Mouse (Mus musculus) large intestine, adult 2 months (tissue): ENCODE results near the gene Cdh20. TPM values are rescaled to one million over a fixed set of nuclear protein-coding genes. Genes with fewer than 3 reads are reported as not detected.

Experiments used
- DNase-seq: peaks from one replicate; pipeline ENCODE4 v3.0.0-alpha.2; 2012; ENCODE audit warnings: low read depth, low spot score
- WGBS: fragments of 180-500 bp; shearing (Covaris S2); methylation state at CpG from one replicate; pipeline ENCODE4 v1.1.7; 2018; 5-methylcytosine and 5-hydroxymethylcytosine counted together
- polyA plus RNA-seq: library from polyadenylated mRNA; depleted of rRNA; stranded (reverse); fragments of >200 nt; gene quantifications from 2 replicates; pipeline ENCODE4 v1.2.3, GENCODE M21; 2012; rRNA removed

Cdh20 gene
- 0.29 and 0.41 TPM in 2 replicates for polyA plus RNA-seq

GRCm38 (mm10) chr1:104768371-104769249 is at the start of gene Cdh20:
TSS of gene Cdh20 (plus strand) at chr1:104768529.
- DNase-seq = no peak
- 4% methylated on average over 46 of the region's 46 CpGs for WGBS

DNA sequence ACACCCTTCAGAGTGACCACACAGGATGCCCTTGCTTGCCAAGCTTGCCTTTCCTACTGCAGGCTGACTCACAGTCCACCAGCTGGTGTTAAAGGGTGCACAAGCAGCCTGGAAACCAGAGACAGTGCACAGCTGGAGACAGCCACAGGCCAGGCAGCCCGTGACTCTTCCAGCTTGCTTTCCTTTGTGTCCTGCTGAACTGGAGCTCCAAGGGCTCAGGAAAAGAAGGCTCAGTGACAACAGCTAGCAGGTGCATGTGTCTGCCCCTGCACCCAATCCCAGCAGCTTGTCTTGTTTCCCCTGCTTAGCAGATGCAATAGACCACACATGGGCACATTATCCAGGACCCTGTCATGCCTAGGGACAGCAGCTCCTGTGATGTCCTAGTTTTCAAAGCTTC is 21.5 kb upstream of the Cdh20 start:
- no peak for DNase-seq
- 23% methylated on average over 1 of the region's 1 CpGs for WGBS

DNA sequence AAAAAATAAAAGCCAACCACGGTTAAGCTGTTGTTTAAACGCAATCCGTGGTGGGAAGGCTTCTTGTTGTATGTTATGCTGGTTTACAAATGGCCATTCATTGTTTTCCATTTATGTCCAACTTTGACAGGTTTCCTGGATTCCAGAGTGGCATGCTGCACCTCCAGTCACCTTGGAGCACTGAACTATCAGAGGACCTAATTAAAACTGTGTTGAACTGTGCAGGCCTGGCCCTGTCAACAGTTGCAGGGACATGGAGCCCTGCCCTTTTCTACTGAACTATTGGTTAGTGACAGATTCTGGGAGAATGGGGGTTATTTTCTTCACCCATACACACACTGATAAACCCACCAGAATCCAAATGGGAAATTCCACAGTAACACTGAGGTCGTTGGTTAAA is 20.9 kb upstream of the Cdh20 start:
- 50% methylated on average over 4 of the region's 4 CpGs for WGBS
- no peak for DNase-seq

GRCm38 (mm10) chr1:104754483-104754882 is 13.8 kb upstream of the Cdh20 start:
- 76% methylated on average over 8 of the region's 8 CpGs for WGBS
- no peak for DNase-seq

- WGBS = 27% methylated on average over 4 of the region's 4 CpGs
- no peak for DNase-seq
These were observed 12.4 kb upstream of the Cdh20 start for GRCm38 (mm10) chr1:104755896-104756295.

- DNase-seq = no peak
- WGBS = 2% methylated on average over 12 of the region's 12 CpGs
These were observed 900 bp downstream of the Cdh20 start for GRCm38 (mm10) chr1:104769250-104769607.

DNA sequence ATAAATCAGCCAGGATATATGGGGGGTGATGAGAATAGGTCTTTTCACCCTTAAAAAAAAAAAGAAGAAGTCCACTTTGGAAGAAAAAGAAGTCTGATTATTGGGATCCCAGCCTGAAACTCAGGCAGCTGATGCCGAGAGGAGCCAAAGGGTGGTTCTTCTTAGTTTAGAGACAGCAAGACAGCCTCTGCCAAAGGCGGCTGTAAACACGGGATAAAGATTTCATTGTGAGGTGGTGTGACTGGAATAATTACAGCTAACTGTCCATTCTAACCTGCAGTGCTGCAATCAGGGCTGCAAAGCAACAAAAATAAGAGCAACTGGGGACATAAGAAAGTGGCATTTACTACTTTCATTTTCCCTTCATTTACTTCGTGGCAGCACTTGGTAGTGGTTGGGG is 3.6 kb downstream of the Cdh20 start:
- WGBS = 56% methylated on average over 4 of the region's 4 CpGs
- DNase-seq = no peak

DNA sequence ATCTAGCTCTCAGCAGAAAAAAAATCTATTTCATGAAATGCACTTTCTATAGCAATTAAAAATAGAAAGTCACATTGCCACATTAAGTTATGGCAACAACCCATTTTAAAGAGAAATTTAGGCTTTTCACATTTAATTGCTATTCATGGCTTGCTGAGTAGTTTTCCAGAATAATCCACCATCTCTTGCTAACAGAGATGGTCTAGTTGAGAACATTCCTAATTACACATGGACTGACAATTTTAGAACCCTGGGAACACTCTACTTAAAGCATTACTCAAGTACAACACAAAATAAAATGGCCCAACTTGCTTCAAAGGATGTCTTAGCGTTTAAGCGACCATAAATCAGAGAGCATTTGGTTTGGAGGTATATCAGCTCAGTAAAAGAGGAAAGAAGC is 4.9 kb downstream of the Cdh20 start:
- no peak for DNase-seq
- WGBS = 65% methylated on average over 2 of the region's 2 CpGs

DNA sequence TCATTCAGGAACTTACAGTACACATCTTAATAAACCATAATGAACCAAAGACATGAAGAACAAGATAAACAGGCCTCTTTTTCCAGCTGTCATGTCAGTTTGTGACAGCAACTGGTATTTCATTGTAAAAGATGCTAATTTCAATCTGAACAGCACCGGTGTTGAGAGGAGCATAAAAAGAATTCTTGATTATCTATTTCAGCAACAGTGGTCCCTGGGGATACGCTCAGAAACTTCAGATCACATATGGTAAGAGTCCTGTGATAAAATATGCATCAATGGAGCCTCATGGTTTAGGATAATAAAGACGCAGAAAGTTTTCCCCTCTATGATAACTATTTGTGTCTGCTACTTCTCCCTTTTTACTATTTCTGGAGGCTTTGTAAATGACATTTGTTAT is 25.2 kb downstream of the Cdh20 start:
- 75% methylated on average over 3 of the region's 3 CpGs for WGBS
- DNase-seq = no peak

- WGBS = 60% methylated on average over 3 of the region's 3 CpGs
- DNase-seq = no peak
These were observed 27.8 kb downstream of the Cdh20 start for GRCm38 (mm10) chr1:104796146-104796545.

GRCm38 (mm10) chr1:104797139-104797538 is 28.8 kb downstream of the Cdh20 start:
- WGBS = 48% methylated on average over 4 of the region's 4 CpGs
- DNase-seq = no peak

DNA sequence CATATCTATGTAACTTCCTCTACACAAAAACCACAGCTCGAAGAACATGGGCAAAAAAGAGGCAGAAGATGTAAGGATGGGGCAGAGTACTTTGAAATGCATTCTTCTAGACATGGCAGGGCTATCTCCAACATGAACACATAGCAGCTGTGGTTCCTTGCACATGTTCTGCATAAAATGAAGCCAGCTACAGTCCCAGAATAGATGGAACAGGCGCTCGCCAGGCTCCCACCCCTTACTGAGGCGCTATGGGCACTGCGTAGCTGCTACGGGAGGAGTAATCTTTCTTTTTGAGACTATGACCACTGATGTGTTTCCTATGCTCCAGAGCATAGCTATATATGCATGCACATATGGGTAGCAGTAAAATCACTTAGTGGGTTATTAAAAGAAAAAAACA is 36.4 kb downstream of the Cdh20 start:
- 88% methylated on average over 6 of the region's 6 CpGs for WGBS
- DNase-seq = no peak

DNA sequence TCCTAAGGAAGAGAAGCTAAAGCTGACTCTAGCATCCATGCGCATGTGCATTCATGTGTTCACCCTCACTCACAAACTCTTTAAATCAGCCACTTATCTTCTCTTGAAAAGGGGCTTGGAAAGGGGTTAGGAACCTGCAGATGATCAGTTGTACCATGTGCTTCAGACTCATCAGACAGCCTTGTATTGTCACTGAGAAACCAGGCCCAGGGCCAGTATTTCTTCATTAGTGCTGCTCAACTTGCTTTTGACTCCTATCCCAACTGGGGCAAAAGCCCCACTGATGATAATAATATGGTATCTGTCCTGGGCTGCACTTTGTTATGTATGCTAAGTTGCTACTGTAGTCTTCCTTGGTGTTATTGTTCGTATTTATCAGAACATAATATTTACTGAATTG is 38.9 kb downstream of the Cdh20 start:
- WGBS = 89% methylated on average over 2 of the region's 2 CpGs
- no peak for DNase-seq

GRCm38 (mm10) chr1:104817510-104817909 is 49.2 kb downstream of the Cdh20 start:
- no peak for DNase-seq
- 62% methylated on average over 2 of the region's 2 CpGs for WGBS

DNA sequence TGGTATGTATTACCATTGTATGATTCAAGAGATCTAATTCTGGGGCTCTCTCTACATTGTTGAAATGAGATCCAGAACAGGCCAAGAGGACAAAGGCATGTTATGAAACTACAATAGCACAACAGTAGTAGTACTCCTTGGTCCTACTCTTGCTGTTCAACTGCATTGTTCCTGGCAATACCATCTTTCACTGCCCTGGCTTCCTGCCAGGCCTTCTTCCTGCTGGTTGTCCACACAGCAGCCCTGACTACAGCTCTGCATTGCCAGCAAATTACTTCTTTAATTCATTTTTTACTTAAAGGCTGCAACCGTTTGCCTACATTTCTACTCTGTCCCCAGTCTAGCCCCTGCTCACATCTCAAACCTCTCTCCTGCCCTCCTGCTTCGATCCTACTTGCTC is 59.8 kb downstream of the Cdh20 start:
- 83% methylated on average over 2 of the region's 2 CpGs for WGBS
- no peak for DNase-seq

DNA sequence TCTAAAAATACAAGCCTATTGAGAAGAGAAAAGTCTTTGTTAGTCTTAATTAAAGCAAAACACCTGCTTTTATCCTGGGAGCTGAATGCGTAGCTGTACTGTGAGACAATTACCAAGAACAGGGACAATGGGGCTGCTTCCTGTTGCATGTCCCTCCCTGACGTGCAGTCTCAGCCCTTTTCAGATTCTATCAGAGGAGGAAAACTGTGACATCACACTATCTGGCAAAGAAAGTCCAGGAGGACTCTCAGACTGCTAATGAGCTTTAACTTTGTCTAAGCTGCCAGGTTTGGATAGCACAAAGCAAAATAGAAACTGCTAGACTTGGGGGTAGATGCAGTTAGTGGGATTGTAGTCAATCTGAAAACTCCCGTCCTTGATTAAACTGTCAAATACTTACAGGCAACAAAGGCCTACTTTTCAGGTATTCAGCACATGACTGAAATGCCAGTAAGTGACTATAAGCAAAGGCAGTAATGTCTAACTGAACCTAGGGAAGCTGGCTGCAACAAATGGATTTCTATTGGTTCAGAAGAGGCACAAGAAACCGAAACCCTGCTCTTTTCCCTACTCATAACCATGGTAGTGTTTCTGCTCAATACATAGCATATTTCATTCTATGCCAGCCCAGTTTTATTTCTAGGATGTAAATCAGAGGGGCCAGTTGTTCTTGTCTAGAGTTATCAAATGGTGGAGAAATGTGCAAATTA is 70.0 kb downstream of the Cdh20 start:
- no peak for DNase-seq
- WGBS = 66% methylated on average over 4 of the region's 4 CpGs

- no peak for DNase-seq
These were observed 70.7 kb downstream of the Cdh20 start for GRCm38 (mm10) chr1:104839051-104839450.

DNA sequence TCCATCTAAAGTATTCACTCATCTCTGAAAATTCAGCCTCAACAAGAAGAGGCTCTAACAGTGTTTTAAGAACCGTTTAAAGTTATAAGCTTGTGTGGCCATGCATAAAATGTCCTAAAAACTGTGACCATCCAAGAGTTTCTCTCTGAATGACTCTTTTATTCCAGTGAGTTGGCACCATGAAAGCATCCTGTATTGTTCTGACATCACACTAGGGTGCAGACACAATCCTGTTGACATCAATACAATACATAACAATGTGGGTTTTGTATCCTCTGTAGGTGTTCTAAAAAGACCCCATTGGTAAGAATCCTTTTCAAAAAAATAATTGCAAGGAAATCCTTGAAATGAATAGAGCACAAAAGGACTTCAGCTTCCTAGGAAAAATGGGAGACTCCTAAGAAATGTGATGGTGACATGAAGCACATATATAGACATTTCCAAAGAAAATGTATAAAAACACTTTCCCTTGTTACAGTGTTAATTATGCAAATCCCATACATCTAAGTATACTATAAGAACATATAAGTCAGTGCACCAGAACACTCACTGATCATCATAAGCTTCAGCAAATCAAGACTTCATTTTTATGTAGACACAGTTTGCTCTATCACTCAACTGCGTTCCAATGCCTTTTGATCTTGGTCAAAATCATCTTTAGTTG is 80.1 kb downstream of the Cdh20 start:
- WGBS = 67% methylated on average over 2 of the region's 2 CpGs
- DNase-seq = no peak

- WGBS = 72% methylated on average over 4 of the region's 4 CpGs
- no peak for DNase-seq
These were observed 80.6 kb downstream of the Cdh20 start for GRCm38 (mm10) chr1:104848920-104849272.

DNA sequence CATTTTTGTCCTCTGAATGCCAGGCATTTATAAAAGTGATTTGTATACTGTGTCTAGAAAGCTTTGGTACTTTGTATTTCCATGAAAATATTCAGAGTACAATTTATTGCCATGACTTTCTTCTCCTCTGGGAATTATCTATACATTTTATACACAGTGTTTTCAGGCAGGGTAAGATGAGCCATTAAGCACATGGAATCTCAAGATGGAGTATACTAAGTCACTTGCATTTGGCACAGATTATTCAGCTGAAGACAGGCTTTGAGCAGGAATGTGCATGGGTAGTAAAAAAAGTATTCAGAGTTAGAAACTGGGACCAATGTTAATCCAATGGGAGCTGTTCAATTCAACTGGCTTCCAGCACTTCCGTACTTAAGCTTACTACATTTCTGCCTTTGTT is 109.1 kb downstream of the Cdh20 start:
- WGBS = 61% methylated on average over 1 of the region's 1 CpGs
- DNase-seq = no peak

GRCm38 (mm10) chr1:104901815-104902214 is 133.5 kb downstream of the Cdh20 start:
- no peak for DNase-seq
